Mouse (Mus musculus): ENCODE measurements around the gene Tnip1.
A peak's percentile ranks its signal among the peaks of the same experiment; 100 is the strongest.
"Not testable (repeated sequence)": the region's sequence is repeated elsewhere in the genome, so short reads cannot be mapped to it uniquely, and the experiment has no call there.

The Tnip1 gene

DNA sequence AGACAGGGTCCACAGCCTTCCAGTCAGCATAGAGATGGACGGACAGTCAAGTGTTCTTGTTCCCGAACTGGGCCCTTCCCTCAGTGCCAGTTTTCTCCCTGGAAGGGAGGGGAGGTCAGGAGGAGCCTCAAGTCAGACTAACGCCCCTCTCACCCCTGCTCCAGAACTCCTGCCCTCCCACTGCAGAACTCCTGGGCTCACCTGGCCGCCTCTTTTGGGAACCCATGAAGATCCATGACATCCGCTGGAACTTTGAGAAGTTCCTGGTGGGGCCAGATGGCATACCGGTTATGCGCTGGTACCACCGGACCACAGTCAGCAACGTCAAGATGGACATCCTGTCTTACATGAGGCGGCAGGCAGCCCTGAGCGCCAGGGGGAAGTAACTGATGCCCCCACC is 53.4 kb downstream of the Tnip1 start:
- no peak for DNase-seq (ENCODE audit: low spot score)

- DNase-seq (ENCODE audit: low spot score), result no peak
Measured at GRCm38 (mm10) chr11:54907259-54907658, 55.5 kb downstream of the Tnip1 start.

- no peak for DNase-seq (ENCODE audit: low spot score)
Measured at GRCm38 (mm10) chr11:54906466-54906865, 56.3 kb downstream of the Tnip1 start.

GRCm38 (mm10) chr11:54905931-54906330 is 56.8 kb downstream of the Tnip1 start:
- no peak for DNase-seq (ENCODE audit: low spot score)

DNA sequence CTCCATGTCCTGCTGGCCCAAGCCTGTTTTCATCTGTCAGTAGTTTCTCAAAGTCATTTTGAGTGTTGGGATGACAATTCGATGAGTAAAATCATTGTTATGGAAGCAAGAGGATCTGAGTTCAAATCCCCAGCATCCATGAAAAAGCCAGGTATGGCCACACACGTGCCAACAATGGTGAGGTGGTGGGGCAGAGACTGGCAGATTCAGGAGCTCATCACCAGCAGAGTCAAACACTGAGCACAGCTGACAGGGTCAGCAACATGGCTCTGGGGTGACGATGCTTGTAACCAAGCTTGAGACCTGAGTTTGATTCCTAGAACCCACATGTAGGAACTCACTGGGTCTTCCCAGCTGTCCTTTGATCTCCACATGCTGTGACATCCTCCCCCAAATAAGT is 57.6 kb downstream of the Tnip1 start:
- no peak for DNase-seq (ENCODE audit: low spot score)

- DNase-seq (ENCODE audit: low spot score), result no peak
Measured at GRCm38 (mm10) chr11:54903940-54904706, 58.6 kb downstream of the Tnip1 start.

DNA sequence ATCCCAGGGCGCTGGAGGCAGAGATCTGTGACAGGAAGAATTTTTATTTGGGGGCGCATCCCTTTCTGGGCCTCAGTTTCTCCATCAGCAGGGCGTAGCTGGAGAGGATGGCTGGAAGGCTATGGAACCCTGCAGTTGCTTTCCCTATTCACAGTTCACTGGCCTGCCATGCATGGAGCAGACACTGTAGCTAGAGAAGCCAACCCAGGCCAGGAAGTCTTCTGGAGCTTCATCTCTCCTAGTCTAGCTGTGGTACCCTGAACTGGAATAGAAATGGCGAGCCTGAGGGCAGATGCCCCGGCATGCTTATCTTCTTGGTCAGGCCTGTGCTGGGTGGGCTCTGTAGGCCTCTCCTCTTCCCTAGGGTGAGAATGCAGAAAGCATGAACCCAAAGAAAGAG is 59.4 kb downstream of the Tnip1 start:
- DNase-seq (ENCODE audit: low spot score), result no peak

GRCm38 (mm10) chr11:54902333-54903323 is 60.1 kb downstream of the Tnip1 start, which contains the start of gene Gpx3:
Gene Gpx3 (plus strand): TSS chr11:54902453.
- no peak for DNase-seq (ENCODE audit: low spot score)

- DNase-seq (ENCODE audit: low spot score), result no peak
Measured at GRCm38 (mm10) chr11:54899657-54900056, 63.1 kb downstream of the Tnip1 start.

GRCm38 (mm10) chr11:54897470-54897869 is 65.2 kb downstream of the Tnip1 start:
- DNase-seq (ENCODE audit: low spot score), result no peak

DNA sequence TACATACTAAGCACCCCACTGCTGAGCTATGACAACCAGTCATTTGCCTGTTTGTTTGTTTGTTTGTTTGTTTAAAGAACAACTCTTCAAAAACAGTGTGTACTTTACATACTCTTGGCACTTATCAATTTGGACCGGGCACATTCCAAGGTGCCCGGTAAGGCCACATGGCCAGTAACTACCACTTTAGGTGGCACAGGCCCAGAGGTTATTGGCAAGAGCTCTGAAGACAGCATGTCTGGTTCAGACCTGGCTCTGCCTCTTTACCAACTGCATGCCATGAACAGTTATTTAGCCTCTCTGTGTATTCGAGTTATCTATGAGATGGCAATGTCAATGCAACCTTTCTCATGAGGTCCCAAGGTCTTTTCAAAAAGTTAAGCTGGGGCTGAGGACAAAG is 66.1 kb downstream of the Tnip1 start:
- not testable (repeated sequence) for DNase-seq (ENCODE audit: low spot score)

DNA sequence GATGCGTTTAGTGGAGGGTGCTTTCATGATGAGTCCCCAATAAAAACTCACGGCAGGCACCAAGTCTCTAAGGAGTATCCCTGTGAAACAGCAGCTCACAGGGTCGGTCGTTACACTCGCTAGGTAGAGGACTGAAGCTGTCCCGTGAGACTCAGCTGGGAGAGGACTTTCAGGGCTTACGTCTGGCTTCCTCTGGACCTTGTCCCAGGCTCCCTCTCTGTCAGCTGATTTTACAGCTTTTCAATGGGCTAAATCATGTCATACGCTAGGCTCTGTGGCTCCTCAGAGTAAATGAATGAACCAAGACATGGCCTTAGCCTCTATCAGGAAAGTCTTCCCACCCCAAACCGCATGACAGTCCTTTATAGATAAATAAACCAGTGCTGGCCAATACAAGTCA is 68.1 kb downstream of the Tnip1 start:
- DNase-seq (ENCODE audit: low spot score), result no peak

GRCm38 (mm10) chr11:54892091-54892490 is 70.6 kb downstream of the Tnip1 start:
- DNase-seq (ENCODE audit: low spot score), result no peak

- no peak for DNase-seq (ENCODE audit: low spot score)
Measured at GRCm38 (mm10) chr11:54891341-54891740, 71.4 kb downstream of the Tnip1 start.

GRCm38 (mm10) chr11:54887927-54888326 is 74.8 kb downstream of the Tnip1 start:
- no peak for DNase-seq (ENCODE audit: low spot score)

- DNase-seq (ENCODE audit: low spot score), result no peak
Measured at GRCm38 (mm10) chr11:54885406-54885805, 77.3 kb downstream of the Tnip1 start.

GRCm38 (mm10) chr11:54884937-54885336 is 77.8 kb downstream of the Tnip1 start:
- DNase-seq (ENCODE audit: low spot score), result peak; percentile 95

- no peak for DNase-seq (ENCODE audit: low spot score)
Measured at GRCm38 (mm10) chr11:54884197-54884828, 78.4 kb downstream of the Tnip1 start.

- DNase-seq (ENCODE audit: low spot score), result peak; percentile 76
Measured at GRCm38 (mm10) chr11:54882671-54883070, 80.0 kb downstream of the Tnip1 start.

- peak; percentile 58 for DNase-seq (ENCODE audit: low spot score)
Measured at GRCm38 (mm10) chr11:54881051-54881474, 81.7 kb downstream of the Tnip1 start.

GRCm38 (mm10) chr11:54879922-54880321 is 82.8 kb downstream of the Tnip1 start:
- DNase-seq (ENCODE audit: low spot score), result no peak

GRCm38 (mm10) chr11:54879434-54879833 is 83.3 kb downstream of the Tnip1 start:
- DNase-seq (ENCODE audit: low spot score), result peak; percentile 87
